Mouse (Mus musculus) lung, postnatal 14 days (tissue): ENCODE results near the gene Vmn2r2.

Source experiments
- DNase-seq: peaks from one replicate; pipeline ENCODE4 v3.0.0; 2021

Gene Vmn2r2

GRCm38 (mm10) chr3:64141878-64142508, at the start of gene Vmn2r2:
TSS of gene Vmn2r2 (minus strand) at chr3:64141928.
- DNase-seq, result no peak

- no peak for DNase-seq
These were observed 28.2 kb downstream of the Vmn2r2 start for GRCm38 (mm10) chr3:64113352-64114046.

GRCm38 (mm10) chr3:64112707-64113106, 29.0 kb downstream of the Vmn2r2 start:
- DNase-seq, result no peak

- no peak for DNase-seq
These were observed 60.5 kb downstream of the Vmn2r2 start, which contains the start of gene Vmn2r1 for GRCm38 (mm10) chr3:64081247-64081646. TSS of gene Vmn2r1 (plus strand) at chr3:64081547.
